Mouse (Mus musculus): Measurements from ENCODE around the gene Teddm1a. TPM values are rescaled to one million over a fixed set of nuclear protein-coding genes. Genes with fewer than 3 reads are reported as not detected.

The Teddm1a gene
- polyA plus RNA-seq, 1 experiment = not detected

DNA sequence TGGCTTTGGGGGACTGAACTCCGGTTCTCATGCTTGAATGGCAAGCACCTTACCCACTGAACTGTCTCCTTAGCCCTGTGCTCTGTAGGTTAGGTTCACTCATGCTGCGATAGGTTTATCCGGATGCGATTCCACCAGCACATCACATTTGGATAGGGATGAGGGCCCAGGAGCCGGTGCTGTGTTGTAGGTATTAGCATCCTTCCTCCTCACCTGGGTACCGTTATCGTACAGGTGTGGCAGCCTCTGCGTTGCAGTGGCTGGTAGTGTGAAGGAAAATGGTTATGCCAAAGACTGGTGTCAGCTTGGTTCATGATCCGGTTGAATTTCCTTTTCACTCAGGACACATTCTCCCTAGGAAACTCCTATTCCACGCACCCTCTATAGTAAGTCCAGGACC, 1.4 kb upstream of the Teddm1a start:
- no peaks in the 10 kb centered on the region for H3K36me3 ChIP-seq (ENCODE audit: control insufficient read depth, insufficient read depth)
- no peak overlapping the region for H3K4me3 ChIP-seq
- peaks cover 18% of the 10 kb centered on the region for H3K27me3 ChIP-seq (ENCODE audit: control insufficient read depth, insufficient read depth, insufficient read length)
- TF ChIP-seq MYOD1 (IDR thresholded peaks at IDR 0.05; ENCODE audit: control insufficient read depth in 1 of 3, insufficient read length in 2 of 3, low read depth in 2 of 3) (no peak), SRF (IDR thresholded peaks at IDR 0.05; ENCODE audit: control insufficient read depth, insufficient read length, low read depth) (no peak), CEBPB (IDR thresholded peaks at IDR 0.05; ENCODE audit: insufficient read depth, poor library complexity, severe bottlenecking) (no peak), TCF3 (IDR thresholded peaks at IDR 0.05; ENCODE audit: insufficient read length, low read depth) (no peak), E2F4 (IDR thresholded peaks at IDR 0.05; ENCODE audit: insufficient read depth) (no peak), POLR2AphosphoS2 (IDR thresholded peaks at IDR 0.05; ENCODE audit: insufficient read length, low read depth) (no peak), MAX (IDR thresholded peaks at IDR 0.05; ENCODE audit: low read depth) (no peak), REST (IDR thresholded peaks at IDR 0.05; ENCODE audit: insufficient read depth, insufficient read length) (no peak), USF1 (IDR thresholded peaks at IDR 0.05; ENCODE audit: low read depth) (no peak)
- no peaks in the 10 kb centered on the region for H3K79me2 ChIP-seq (ENCODE audit: control insufficient read depth, insufficient read depth)
- H3K4me2 ChIP-seq (ENCODE audit: low read depth) = no peak overlapping the region
- no peak overlapping the region for H3ac ChIP-seq (ENCODE audit: control insufficient read depth, insufficient read length)

DNA sequence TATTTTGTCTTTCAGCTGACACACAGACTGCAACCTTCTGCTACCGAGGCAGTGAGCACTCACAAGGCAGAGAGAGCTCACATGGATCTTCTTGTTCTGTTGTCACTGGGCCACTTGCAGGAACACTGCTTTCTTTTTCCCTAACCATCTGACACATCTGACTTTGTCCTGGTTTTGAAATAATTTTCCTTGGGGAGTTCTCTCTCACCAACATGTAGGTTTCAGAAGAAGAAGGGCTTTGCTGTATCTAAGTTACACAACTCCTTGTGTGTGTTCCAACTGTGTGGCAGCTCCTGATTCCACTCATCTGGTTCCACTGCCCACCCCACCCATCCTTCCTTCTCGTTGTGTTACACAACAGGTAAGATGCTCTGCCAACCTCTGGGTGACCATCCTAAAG, 2.2 kb downstream of the Teddm1a start:
- H3K36me3 ChIP-seq (ENCODE audit: control insufficient read depth, insufficient read depth) = no peaks in the 10 kb centered on the region
- H3ac ChIP-seq (ENCODE audit: control insufficient read depth, insufficient read length) = no peak overlapping the region

GRCm38 (mm10) chr1:153894201-153894893, 2.8 kb downstream of the Teddm1a start:
- Histone ChIP-seq H3K4me3 (no peak overlapping the region), H3K4me2 (ENCODE audit: low read depth) (no peak overlapping the region), H3K79me2 (ENCODE audit: control insufficient read depth, insufficient read depth) (no peaks in the 10 kb centered on the region), H3K27me3 (ENCODE audit: control insufficient read depth, insufficient read depth, insufficient read length) (peaks cover 11% of the 10 kb centered on the region), H3K36me3 (ENCODE audit: control insufficient read depth, insufficient read depth) (no peaks in the 10 kb centered on the region), H3ac (ENCODE audit: control insufficient read depth, insufficient read length) (no peak overlapping the region)
- TF ChIP-seq CEBPB (IDR thresholded peaks at IDR 0.05; ENCODE audit: insufficient read depth, poor library complexity, severe bottlenecking) (no peak), TCF3 (IDR thresholded peaks at IDR 0.05; ENCODE audit: insufficient read length, low read depth) (no peak)

More for the DNA sequence above, 2.2 kb downstream of the Teddm1a start:
- TF ChIP-seq POLR2AphosphoS2 (IDR thresholded peaks at IDR 0.05; ENCODE audit: insufficient read length, low read depth) = no peak
- TF ChIP-seq E2F4 (IDR thresholded peaks at IDR 0.05; ENCODE audit: insufficient read depth) = no peak
- TF ChIP-seq TCF3 (IDR thresholded peaks at IDR 0.05; ENCODE audit: insufficient read length, low read depth) = no peak
- TF ChIP-seq MYOG (IDR thresholded peaks at IDR 0.05; ENCODE audit: control insufficient read depth in 1 of 3, insufficient read depth in 1 of 3, insufficient read length in 2 of 3, low read depth in 2 of 3) = no peak
- no peak for TF ChIP-seq SRF (IDR thresholded peaks at IDR 0.05; ENCODE audit: control insufficient read depth, insufficient read length, low read depth)
- TF ChIP-seq POLR2A (IDR thresholded peaks at IDR 0.05; ENCODE audit: insufficient read length, low read depth) = no peak
- TF ChIP-seq MYOD1 (IDR thresholded peaks at IDR 0.05; ENCODE audit: control insufficient read depth in 1 of 3, insufficient read length in 2 of 3, low read depth in 2 of 3) = no peak
- TF ChIP-seq USF1 (IDR thresholded peaks at IDR 0.05; ENCODE audit: low read depth) = no peak
- TF ChIP-seq CEBPB (IDR thresholded peaks at IDR 0.05; ENCODE audit: insufficient read depth, poor library complexity, severe bottlenecking) = no peak
- TF ChIP-seq REST (IDR thresholded peaks at IDR 0.05; ENCODE audit: insufficient read depth, insufficient read length) = no peak
- TF ChIP-seq TCF12 (IDR thresholded peaks at IDR 0.05; ENCODE audit: insufficient read depth, poor library complexity, severe bottlenecking) = no peak
- TF ChIP-seq MAX (IDR thresholded peaks at IDR 0.05; ENCODE audit: low read depth) = no peak
- no peak overlapping the region for H3K4me3 ChIP-seq
- H3K79me2 ChIP-seq (ENCODE audit: control insufficient read depth, insufficient read depth) = no peaks in the 10 kb centered on the region
- no peak overlapping the region for H3K4me2 ChIP-seq (ENCODE audit: low read depth)
- H3K27me3 ChIP-seq (ENCODE audit: control insufficient read depth, insufficient read depth, insufficient read length) = peaks cover 11% of the 10 kb centered on the region

- peaks cover 11% of the 10 kb centered on the region for H3K27me3 ChIP-seq (ENCODE audit: control insufficient read depth, insufficient read depth, insufficient read length)
- no peaks in the 10 kb centered on the region for H3K79me2 ChIP-seq (ENCODE audit: control insufficient read depth, insufficient read depth)
- no peak overlapping the region for H3ac ChIP-seq (ENCODE audit: control insufficient read depth, insufficient read length)
- H3K36me3 ChIP-seq (ENCODE audit: control insufficient read depth, insufficient read depth) = no peaks in the 10 kb centered on the region
- TF ChIP-seq SRF (IDR thresholded peaks at IDR 0.05; ENCODE audit: control insufficient read depth, insufficient read length, low read depth) = no peak
- no peak for TF ChIP-seq MYOD1 (IDR thresholded peaks at IDR 0.05; ENCODE audit: control insufficient read depth in 1 of 3, insufficient read length in 2 of 3, low read depth in 2 of 3)
- no peak for TF ChIP-seq USF1 (IDR thresholded peaks at IDR 0.05; ENCODE audit: low read depth)
- TF ChIP-seq TCF12 (IDR thresholded peaks at IDR 0.05; ENCODE audit: insufficient read depth, poor library complexity, severe bottlenecking) = no peak
- no peak for TF ChIP-seq POLR2AphosphoS2 (IDR thresholded peaks at IDR 0.05; ENCODE audit: insufficient read length, low read depth)
- no peak for TF ChIP-seq CEBPB (IDR thresholded peaks at IDR 0.05; ENCODE audit: insufficient read depth, poor library complexity, severe bottlenecking)
- TF ChIP-seq POLR2A (IDR thresholded peaks at IDR 0.05; ENCODE audit: insufficient read length, low read depth) = no peak
- no peak for TF ChIP-seq MYOG (IDR thresholded peaks at IDR 0.05; ENCODE audit: control insufficient read depth in 1 of 3, insufficient read depth in 1 of 3, insufficient read length in 2 of 3, low read depth in 2 of 3)
- TF ChIP-seq TCF3 (IDR thresholded peaks at IDR 0.05; ENCODE audit: insufficient read length, low read depth) = no peak
- no peak for TF ChIP-seq MAX (IDR thresholded peaks at IDR 0.05; ENCODE audit: low read depth)
- TF ChIP-seq REST (IDR thresholded peaks at IDR 0.05; ENCODE audit: insufficient read depth, insufficient read length) = no peak
- TF ChIP-seq E2F4 (IDR thresholded peaks at IDR 0.05; ENCODE audit: insufficient read depth) = no peak
- H3K4me2 ChIP-seq (ENCODE audit: low read depth) = no peak overlapping the region
- H3K4me3 ChIP-seq = no peak overlapping the region
Measured at GRCm38 (mm10) chr1:153894979-153895378, 3.4 kb downstream of the Teddm1a start.

DNA sequence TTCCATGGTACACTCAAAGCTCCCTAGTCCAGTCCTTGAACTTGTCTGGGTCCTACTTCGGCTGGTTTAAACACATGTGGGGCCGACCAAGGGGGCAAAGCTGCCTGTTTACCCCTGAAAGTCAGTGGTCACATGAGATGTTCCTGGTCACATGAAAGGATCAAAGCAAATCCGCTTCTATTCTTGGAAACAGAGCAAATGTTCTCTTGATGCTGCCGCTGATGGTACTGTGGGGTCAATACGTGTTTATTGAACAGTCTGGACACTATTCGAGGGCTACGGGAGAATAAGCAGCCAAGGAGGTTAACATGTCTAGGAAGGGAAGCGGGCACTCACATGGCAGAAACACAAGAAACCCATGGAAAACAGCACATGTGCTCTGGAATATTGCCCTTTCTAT, 5.7 kb downstream of the Teddm1a start:
- H3K4me2 ChIP-seq (ENCODE audit: low read depth) = no peak overlapping the region
- H3K27me3 ChIP-seq (ENCODE audit: control insufficient read depth, insufficient read depth, insufficient read length) = peaks cover 11% of the 10 kb centered on the region
- no peak overlapping the region for H3ac ChIP-seq (ENCODE audit: control insufficient read depth, insufficient read length)
- H3K36me3 ChIP-seq (ENCODE audit: control insufficient read depth, insufficient read depth) = no peaks in the 10 kb centered on the region
- H3K79me2 ChIP-seq (ENCODE audit: control insufficient read depth, insufficient read depth) = peaks cover 7% of the 10 kb centered on the region
- no peak overlapping the region for H3K4me3 ChIP-seq
- TF ChIP-seq REST (IDR thresholded peaks at IDR 0.05; ENCODE audit: insufficient read depth, insufficient read length) = no peak
- no peak for TF ChIP-seq POLR2A (IDR thresholded peaks at IDR 0.05; ENCODE audit: insufficient read length, low read depth)
- TF ChIP-seq TCF3 (IDR thresholded peaks at IDR 0.05; ENCODE audit: insufficient read length, low read depth) = no peak

Data from myocyte (in vitro differentiated cells).